Mouse (Mus musculus) embryonic facial prominence, embryonic 11.5 days (tissue): Measurements from ENCODE around the gene Hoxd11. TPM values are rescaled to one million over a fixed set of nuclear protein-coding genes. Genes with fewer than 3 reads are reported as not detected.

Experiments
- ATAC-seq: fragments of 200-750 bp; cut with Nextera tagmentation; replicated peaks from 2 replicates; pipeline ENCODE4 v1.8.0; 2017; ENCODE audit warnings: low read depth; ENCODE audit not compliant: insufficient number of reproducible peaks, low FRiP score, low TSS enrichment
- DNase-seq: peaks from one replicate; pipeline ENCODE4 v3.0.0-alpha.2; 2015; ENCODE audit warnings: low spot score
- H3K27ac ChIP-seq: fragments of 300-500 bp; sonication (generic); replicated peaks from 2 replicates; pipeline ENCODE4 v1.5.1; 2014; ENCODE audit warnings: mild to moderate bottlenecking, low read depth, low read length, control low read depth
- H3K27me3 ChIP-seq: fragments of 300-500 bp; sonication (generic); 2 replicates; pipeline ENCODE4 v1.6.1; 2014; ENCODE audit warnings: mild to moderate bottlenecking, low read length, moderate library complexity, mixed read lengths; ENCODE audit not compliant: control insufficient read depth, insufficient read depth
- H3K36me3 ChIP-seq: fragments of 300-500 bp; sonication (generic); replicated peaks from 2 replicates; pipeline ENCODE4 v1.6.1; 2014; ENCODE audit warnings: low read depth, mild to moderate bottlenecking, low read length, moderate library complexity, mixed read lengths; ENCODE audit not compliant: control insufficient read depth, insufficient read depth
- H3K4me1 ChIP-seq: fragments of 300-500 bp; sonication (generic); 2 replicates; pipeline ENCODE4 v1.6.1; 2014; ENCODE audit warnings: low read length, mixed read lengths; ENCODE audit not compliant: control insufficient read depth, insufficient read depth
- H3K4me2 ChIP-seq: fragments of 300-500 bp; sonication (generic); 2 replicates; pipeline ENCODE4 v1.6.1; 2014; ENCODE audit warnings: low read depth, mild to moderate bottlenecking, control low read depth, low read length, moderate library complexity
- H3K4me3 ChIP-seq: fragments of 300-500 bp; sonication (generic); 2 replicates; pipeline ENCODE4 v1.5.1; 2014; ENCODE audit warnings: low read depth, low read length, control low read depth
- H3K9ac ChIP-seq: fragments of 300-500 bp; sonication (generic); replicated peaks from 2 replicates; pipeline ENCODE4 v1.6.1; 2014; ENCODE audit warnings: mild to moderate bottlenecking, control low read depth, low read length
- H3K9me3 ChIP-seq: fragments of 300-500 bp; sonication (generic); replicated peaks from 2 replicates; pipeline ENCODE4 v1.6.1; 2016; ENCODE audit warnings: mild to moderate bottlenecking, low read length, inconsistent platforms, mixed read lengths; ENCODE audit not compliant: control insufficient read depth
- WGBS: fragments of 180-500 bp; shearing (Covaris S2); extraction: QIAGEN DNeasy Blood & Tissue Kit; methylation state at CpG from one replicate; pipeline ENCODE4 v1.1.7; 2014; 5-methylcytosine and 5-hydroxymethylcytosine counted together
- polyA plus RNA-seq: library from polyadenylated mRNA; unstranded; fragments of >200 nt; fragmentation: Nextera tagmentation; extraction: Ambion mirVana; gene quantifications from 2 replicates; pipeline ENCODE4 v1.2.1, GENCODE M21; 2014

Hoxd11 gene
- polyA plus RNA-seq, 1 experiment from 2014 or later = not detected

GRCm38 (mm10) chr2:74654743-74655419, 24.5 kb upstream of the Hoxd11 start:
- no peak for ATAC-seq
- Histone ChIP-seq H3K27ac (no peak overlapping the region), H3K27me3 (peaks cover 70% of the 10 kb centered on the region), H3K36me3 (no peaks in the 10 kb centered on the region), H3K4me2 (no peak overlapping the region), H3K9me3 (no peaks in the 10 kb centered on the region), H3K9ac (no peak overlapping the region), H3K4me1 (no peaks in the 10 kb centered on the region; the same call in 1 of the 2 replicates), H3K4me3 (no peak overlapping the region)
- DNase-seq = no peak
- 3% methylated on average over 15 of the region's 20 CpGs for WGBS

DNA sequence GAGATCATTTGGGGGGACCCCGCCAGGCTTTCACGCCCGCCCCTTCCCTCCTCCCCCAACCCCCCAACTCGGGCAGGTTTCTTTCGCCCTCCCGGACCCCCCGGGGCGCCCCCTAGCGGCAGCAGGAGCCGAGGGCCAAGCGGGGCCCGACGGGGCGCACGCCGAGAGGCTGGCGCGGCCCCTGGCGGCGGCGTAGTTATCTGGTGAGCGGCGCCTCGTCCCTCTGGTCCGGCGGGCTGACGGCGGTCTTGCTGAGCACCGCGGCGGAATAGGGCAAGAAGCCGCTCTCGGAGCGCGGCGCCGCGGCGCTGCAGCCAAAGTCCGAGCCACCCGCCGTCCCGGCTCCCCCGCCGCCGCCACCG, 24.0 kb upstream of the Hoxd11 start:
- Histone ChIP-seq H3K9ac (no peak overlapping the region), H3K27ac (no peak overlapping the region), H3K4me2 (peak overlapping the region; percentile 49; the same call in 1 of the 2 replicates), H3K27me3 (peaks cover 65% of the 10 kb centered on the region), H3K9me3 (no peaks in the 10 kb centered on the region), H3K4me3 (peak overlapping the region; percentile 23), H3K4me1 (no peaks in the 10 kb centered on the region; the same call in 1 of the 2 replicates), H3K36me3 (no peaks in the 10 kb centered on the region)
- WGBS = 1% methylated on average over 27 of the region's 47 CpGs
- DNase-seq = peak; percentile 40
- no peak for ATAC-seq

GRCm38 (mm10) chr2:74655821-74656631, 23.3 kb upstream of the Hoxd11 start:
- H3K9me3 ChIP-seq = no peaks in the 10 kb centered on the region
- H3K9ac ChIP-seq = no peak overlapping the region
- no peak overlapping the region for H3K27ac ChIP-seq
- H3K4me1 ChIP-seq = no peaks in the 10 kb centered on the region; the same call in 1 of the 2 replicates
- no peak for ATAC-seq
- peak overlapping the region; percentile 23 for H3K4me3 ChIP-seq
- H3K36me3 ChIP-seq = no peaks in the 10 kb centered on the region
- H3K4me2 ChIP-seq = peak overlapping the region; percentile 49; the same call in 1 of the 2 replicates
- DNase-seq = peak; percentile 50
- WGBS = 0% methylated on average over 60 of the region's 69 CpGs
- H3K27me3 ChIP-seq = peaks cover 65% of the 10 kb centered on the region

- Histone ChIP-seq H3K4me3 (no peak overlapping the region), H3K4me2 (no peak overlapping the region), H3K27me3 (peaks cover 67% of the 10 kb centered on the region), H3K27ac (no peak overlapping the region), H3K4me1 (no peaks in the 10 kb centered on the region; the same call in 1 of the 2 replicates), H3K36me3 (no peaks in the 10 kb centered on the region), H3K9ac (no peak overlapping the region), H3K9me3 (no peaks in the 10 kb centered on the region)
- ATAC-seq (no peak), DNase-seq (peak; percentile 29)
- WGBS = 3% methylated on average over 4 of the region's 4 CpGs
Measured at GRCm38 (mm10) chr2:74656632-74657021, 22.7 kb upstream of the Hoxd11 start.

DNA sequence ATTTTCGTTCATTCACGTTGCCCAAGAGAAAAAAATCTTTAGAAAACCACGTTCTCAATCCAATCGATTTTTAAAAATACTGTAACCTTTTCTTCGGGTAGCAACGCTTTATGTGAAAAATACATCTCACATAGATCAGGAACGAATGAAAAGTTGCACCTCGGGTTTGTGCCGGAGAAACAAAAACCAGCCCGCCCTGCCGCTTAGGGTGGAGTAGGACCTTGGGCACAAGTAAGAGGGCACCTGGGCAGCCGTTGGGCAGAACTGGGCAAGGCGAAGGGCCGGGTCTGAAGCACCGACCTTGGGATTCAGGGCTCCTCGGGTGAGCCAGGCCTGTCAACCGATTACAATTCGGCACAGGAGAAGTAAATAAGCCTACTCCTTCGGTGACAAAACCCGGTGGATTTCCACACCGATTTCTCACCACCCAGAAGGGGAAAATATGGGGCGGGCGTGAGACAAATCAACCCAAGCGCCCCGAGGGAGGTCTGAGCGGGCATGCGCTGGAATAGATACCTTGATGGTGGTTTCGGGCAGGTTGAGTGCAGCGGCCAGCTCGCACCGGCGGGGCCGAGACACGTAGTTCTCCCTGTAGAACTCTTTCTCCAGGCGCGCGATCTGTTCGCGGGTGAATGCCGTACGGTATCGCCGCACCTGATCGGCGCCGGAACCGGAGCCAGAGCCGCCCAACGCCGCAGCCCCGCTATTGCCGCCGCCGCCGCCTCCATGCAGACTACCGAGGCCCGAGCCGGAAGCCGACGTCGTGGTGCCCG, 21.9 kb upstream of the Hoxd11 start:
- ATAC-seq (no peak), DNase-seq (peak; percentile 38)
- H3K9me3 ChIP-seq = no peaks in the 10 kb centered on the region
- no peak overlapping the region for H3K9ac ChIP-seq
- H3K27ac ChIP-seq = no peak overlapping the region
- H3K27me3 ChIP-seq = peaks cover 67% of the 10 kb centered on the region
- no peaks in the 10 kb centered on the region; the same call in 1 of the 2 replicates for H3K4me1 ChIP-seq
- no peaks in the 10 kb centered on the region for H3K36me3 ChIP-seq
- H3K4me2 ChIP-seq = no peak overlapping the region
- H3K4me3 ChIP-seq = no peak overlapping the region
- 2% methylated on average over 62 of the region's 62 CpGs for WGBS

DNA sequence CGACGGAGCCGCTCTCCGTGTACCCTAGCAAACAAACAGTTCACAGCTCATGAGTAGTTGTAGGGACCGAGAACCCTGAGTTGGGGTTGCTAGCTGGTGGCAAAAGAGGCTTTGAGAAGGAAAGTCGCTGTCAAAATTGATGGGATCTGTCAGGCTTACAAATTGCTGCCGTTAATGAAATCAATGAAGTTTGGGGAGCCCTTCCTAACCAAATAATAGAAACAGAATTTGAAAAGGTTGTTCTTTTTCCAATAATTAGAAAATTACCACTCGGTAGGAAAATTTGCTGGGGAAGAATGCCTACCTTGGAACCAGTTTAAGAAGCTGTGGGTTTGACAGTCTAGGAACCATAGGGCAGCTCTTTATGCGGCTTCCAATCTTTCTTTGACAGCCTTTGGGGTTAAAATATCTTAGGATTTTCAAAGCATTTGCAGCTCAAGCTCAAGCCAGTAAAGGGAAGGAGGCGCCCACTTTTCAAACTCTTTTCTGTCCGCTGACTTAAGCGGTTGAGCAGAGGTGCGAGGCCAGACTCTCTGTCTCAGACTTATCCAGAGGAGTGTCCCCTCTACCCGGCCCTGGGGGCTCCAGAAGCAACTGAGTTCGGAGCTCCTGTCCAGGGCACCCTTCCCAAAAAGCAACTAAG, 21.2 kb upstream of the Hoxd11 start:
- Histone ChIP-seq H3K4me3 (no peak overlapping the region), H3K36me3 (no peaks in the 10 kb centered on the region), H3K27ac (no peak overlapping the region), H3K9ac (no peak overlapping the region), H3K27me3 (peaks cover 72% of the 10 kb centered on the region), H3K4me2 (no peak overlapping the region), H3K9me3 (no peaks in the 10 kb centered on the region), H3K4me1 (no peaks in the 10 kb centered on the region; the same call in 1 of the 2 replicates)
- ATAC-seq = no peak
- no peak for DNase-seq
- 1% methylated on average over 15 of the region's 15 CpGs for WGBS

DNA sequence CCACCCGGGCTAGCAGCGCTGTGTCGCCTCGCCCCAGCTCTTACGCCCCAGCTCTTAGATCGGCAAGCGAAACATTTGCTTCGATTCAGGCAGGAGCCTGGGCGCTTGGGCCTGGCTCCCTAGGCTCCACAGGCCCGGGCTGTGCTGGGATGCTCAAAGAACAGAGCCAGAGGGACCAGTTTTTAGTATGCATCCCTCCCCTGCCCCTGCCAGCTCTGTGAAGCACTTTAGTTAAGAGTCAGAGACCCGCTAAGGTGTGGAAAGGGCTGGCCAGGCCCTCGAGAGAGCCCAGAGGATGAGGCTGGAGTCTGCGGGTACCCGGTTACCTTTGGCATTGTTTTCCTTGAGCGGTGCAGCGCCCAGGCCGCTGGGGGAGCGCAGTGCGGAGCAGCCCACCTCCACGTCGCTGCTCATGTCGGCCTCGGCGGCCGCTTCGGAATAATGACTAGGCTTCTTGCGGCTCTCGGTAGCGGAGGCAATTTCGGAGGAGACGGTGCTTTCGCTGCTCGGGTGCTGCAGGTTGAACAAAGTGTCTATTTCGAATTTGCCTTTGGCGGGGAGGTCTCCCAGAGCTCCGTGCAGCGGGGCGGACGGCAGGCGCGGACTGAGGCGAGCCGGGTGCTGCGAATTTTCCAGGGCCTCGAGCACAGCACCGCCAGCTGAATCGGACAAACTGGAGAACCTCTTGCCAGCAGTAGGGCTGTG, 20.5 kb upstream of the Hoxd11 start:
- H3K9me3 ChIP-seq = no peaks in the 10 kb centered on the region
- no peak overlapping the region for H3K4me3 ChIP-seq
- H3K4me2 ChIP-seq = no peak overlapping the region
- peaks cover 76% of the 10 kb centered on the region for H3K27me3 ChIP-seq
- H3K36me3 ChIP-seq = no peaks in the 10 kb centered on the region
- ATAC-seq = no peak
- H3K9ac ChIP-seq = no peak overlapping the region
- no peak overlapping the region for H3K27ac ChIP-seq
- under 1% methylated on average over 47 of the region's 47 CpGs for WGBS
- DNase-seq = peak; percentile 45
- H3K4me1 ChIP-seq = no peaks in the 10 kb centered on the region; the same call in 1 of the 2 replicates
